Mouse (Mus musculus): Measurements from ENCODE around the gene Rai1.
A peak's percentile ranks its signal among the peaks of the same experiment; 100 is the strongest.

Rai1 gene

DNA sequence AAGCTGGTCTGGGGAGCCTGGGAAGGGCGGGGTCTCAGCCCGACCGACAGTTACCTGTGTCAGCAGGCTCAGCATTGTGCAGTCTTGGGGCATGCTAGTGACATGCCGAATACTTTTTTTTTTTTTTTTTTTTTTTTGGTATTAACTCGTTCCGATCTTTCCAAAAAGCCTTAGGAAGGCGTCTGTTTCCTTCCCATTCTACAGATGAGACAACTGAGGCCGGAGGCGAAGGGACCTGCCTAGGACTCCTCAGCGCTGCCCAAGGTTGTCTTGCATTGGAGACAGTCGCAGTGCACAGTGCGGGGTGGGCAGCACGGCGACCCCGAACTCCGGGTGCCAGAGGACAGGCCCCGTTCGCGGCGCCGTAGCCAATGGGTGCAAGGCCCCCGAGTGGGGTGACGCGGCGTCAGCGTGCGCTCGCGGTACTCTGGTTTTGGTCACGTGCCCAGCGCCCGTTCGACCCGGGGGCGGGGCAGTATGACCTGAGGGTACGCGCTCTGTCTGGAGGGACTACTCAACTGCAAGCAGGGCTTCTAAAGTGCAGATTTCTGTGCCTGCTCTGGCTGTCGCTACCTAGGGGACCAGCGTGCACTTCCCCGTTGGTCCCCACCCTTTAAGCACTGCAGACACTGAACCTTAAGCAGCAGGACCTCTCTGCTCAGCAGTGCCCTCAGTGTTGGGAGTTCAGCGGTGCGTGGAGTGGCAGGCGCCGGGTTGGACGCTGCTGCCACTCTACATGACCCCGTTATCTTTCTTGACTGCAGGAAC is 117.8 kb downstream of the Rai1 start, which contains the start of gene Srebf1:
TSS of gene Srebf1 (minus strand) at position 113 of the 768 bp plus-strand sequence.
- DNase-seq = peak; percentile 91

GRCm38 (mm10) chr11:60224676-60225075 is 119.9 kb downstream of the Rai1 start:
- no peak for DNase-seq

GRCm38 (mm10) chr11:60225874-60226273 is 121.1 kb downstream of the Rai1 start:
- no peak for DNase-seq

DNA sequence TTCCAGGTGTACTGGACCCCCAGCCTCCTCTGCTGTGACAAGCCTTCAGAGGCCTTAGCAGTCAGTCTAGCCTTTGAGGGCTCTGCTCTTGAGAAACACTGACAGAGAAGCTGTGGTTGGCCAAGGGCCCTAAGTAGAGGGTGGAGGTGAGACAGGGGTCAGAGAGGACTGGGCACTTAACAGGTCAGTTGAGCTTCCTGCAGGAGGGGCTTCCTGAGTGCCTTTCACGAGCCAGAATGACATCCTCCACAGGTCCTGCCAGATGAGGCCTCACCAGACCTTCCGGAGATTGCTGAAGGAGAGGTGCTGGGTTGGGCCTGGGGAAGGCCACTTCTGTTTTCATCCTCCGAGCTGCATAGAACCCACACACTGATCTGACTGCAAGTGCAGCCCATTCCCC is 123.7 kb downstream of the Rai1 start:
- no peak for DNase-seq

DNA sequence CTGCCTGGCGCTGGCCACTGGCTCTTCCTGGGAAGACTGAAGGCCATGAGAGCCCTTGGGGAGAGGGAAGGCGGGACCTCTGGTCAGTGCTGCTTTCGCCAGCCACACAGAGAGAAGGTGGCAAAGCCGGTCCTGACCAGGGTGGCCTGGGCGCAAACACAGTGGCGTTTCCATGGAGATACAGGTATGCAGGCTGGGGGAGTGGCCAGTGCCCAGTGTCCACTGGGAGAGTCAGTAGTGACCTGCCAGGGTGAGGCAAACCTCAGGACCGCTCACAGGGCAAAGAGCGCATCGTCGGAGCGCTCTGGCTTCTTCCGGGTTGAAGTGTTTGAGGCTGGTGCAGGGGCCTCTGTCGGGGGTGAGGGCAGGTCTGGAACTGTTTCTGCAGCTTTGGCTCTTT is 125.0 kb downstream of the Rai1 start:
- DNase-seq = no peak

DNA sequence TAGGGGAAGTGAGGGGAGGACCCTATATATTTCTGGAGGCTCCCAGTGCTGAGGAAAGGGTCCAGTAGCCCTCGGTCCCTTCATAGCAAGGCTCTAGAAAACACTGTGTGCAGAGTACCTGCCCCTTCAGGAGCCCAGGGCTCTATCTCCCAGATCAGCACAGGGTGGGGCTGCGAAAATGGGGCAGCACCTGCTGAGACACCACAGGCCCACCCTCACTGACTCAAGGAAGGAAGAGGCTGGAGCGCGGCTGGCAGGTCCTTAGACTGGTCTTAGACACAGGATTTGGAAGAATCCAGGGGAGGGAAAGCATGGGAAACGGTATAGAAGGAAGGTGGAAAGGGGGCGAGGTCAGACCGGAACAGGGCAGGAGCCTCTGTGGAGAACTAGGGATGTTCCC is 125.7 kb downstream of the Rai1 start:
- DNase-seq = no peak

- no peak for DNase-seq
Observed at GRCm38 (mm10) chr11:60231326-60231725, 126.5 kb downstream of the Rai1 start.

DNA sequence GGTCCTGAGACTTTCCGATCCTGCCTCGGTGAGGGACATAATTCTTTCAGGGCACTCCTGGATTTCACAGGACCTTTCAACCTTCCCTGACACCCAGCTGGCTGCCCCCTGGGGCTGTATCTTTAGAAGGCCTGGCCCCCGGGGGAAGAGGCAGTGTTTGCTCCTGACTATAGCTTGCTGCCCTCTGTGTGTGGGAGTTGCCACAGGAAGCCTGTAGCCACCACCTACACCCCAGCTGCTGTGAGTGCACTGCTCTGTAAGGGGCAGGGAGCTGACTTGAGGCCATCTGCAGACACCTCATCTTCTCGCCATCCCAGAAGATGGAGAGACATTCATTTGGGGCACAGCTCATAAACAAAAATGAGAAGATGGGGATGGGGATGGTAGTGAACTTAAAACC is 127.1 kb downstream of the Rai1 start:
- DNase-seq = no peak

DNA sequence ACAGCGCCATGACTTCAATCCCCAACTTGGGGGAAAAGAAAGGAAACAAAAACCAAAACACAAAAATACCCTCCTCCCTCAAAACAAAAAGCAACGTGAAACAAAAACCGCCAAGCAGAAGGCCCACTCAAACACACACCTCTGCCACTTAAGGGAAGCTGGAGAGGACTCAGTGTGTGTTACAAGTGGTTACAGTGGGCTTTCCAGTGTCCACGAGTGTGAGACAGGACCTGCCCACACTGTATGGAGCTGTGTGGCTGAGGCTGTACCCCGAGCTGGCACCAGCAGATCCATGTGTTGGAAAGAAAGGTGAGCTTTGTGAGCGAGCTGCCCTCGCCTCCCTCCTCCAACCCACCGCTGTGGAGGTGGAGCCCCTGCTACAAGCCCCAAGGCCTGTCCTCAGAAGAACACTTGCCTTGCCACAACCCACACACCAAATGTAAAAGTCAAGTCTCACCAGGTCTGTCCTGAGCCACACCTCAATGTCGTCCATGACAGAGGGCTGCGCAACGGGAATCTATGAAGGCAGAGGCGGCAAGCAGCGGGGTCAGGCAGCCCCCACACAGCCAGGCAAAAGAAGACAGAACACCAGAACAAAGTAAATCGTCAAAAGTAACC is 127.7 kb downstream of the Rai1 start:
- DNase-seq = no peak

- no peak for DNase-seq
Observed at GRCm38 (mm10) chr11:60233235-60233634, 128.4 kb downstream of the Rai1 start.

DNA sequence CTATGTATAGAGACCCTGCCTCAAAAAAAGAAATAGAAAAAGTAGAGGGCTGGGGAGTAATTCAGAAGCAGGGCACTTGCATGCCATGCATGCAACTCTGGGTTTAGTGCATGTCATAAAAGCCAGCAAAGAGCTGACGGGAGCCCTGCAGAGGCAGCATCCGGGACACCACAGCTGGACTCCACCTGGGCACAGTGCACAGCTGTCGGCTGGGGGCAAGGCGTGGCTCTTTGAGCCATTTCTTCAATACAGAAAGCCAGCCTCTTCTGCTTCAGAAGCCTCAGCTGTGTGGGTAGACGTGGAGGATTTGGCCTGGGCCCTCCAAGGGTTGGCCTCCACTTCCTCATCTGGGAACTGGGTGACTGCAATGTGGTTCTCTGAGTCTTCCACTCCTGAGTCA is 130.5 kb downstream of the Rai1 start:
- DNase-seq = no peak

DNA sequence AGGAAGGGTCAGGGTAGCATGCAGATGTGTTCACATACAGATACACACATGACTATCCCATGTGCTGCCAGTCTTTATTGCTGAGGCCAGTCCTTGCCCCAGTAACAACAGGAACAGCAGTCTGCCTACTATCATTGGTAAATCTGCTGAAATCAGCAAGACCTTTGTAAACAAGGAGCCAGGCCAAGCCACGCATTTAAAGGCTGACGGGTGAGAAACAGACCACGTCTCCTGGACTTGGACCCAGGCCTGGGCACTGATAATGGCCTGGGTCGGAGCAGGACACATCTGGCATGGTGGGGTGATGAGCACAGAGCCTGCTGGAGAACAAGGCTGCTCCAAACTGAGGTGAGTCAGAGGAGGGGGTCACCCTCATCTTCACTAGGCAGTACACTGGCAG is 135.7 kb downstream of the Rai1 start:
- no peak for DNase-seq

GRCm38 (mm10) chr11:60244503-60245143 is 139.8 kb downstream of the Rai1 start:
- no peak for DNase-seq

- DNase-seq = no peak
Observed at GRCm38 (mm10) chr11:60246077-60246476, 141.3 kb downstream of the Rai1 start.

DNA sequence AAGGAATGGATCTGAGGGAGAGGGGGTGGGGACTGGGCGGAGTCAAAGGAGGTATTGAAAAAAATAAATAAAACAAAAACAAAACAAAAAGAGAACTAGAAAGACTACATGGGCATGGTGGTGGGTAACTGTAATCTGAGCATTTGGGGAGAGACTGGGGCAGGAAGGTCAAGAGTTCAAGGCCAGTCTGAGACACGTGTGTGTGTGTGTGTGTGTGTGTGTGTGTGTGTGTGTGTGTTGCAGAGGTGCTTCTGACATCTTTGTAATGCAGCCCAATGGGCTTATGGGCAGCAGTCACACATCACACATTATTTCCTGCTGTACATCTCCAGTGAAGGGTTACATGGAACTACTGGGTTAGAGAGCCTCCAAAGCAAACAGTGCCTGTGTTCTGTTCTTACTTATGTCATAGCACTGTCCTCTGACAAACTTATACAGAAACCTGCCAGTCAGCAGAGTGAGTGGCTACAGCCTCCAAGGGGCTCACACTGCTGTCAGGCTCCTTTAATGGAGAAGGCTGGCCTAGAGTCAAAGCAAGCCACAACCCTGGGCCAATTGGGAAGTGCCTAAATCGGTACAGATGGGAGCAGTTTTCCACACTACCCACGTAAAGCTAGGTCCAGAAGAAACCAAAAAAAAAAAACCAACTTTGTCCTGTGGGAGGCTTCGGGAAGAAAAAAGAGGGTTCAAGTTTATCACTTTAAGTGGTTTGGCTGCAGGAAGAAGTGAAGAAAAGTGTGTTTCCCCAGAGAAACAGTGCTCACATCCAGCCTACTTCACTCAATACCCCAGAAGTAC is 143.1 kb downstream of the Rai1 start:
- no peak for DNase-seq
